Mouse (Mus musculus) liver, embryonic 14.5 days (tissue): ENCODE data around the gene Mbd6. TPM values are rescaled to one million over a fixed set of nuclear protein-coding genes. Genes with fewer than 3 reads are reported as not detected.

ENCODE experiments used
- ATAC-seq: fragments of 200-750 bp; cut with Nextera tagmentation; 2 replicates; pipeline ENCODE4 v1.8.0; 2017; ENCODE audit warnings: moderate number of reproducible peaks, mild to moderate bottlenecking, moderate library complexity; ENCODE audit not compliant: insufficient read depth
- DNase-seq, 3 experiments: peaks; one replicate each; pipeline ENCODE4 v3.0.0-alpha.2; 2012 to 2013; ENCODE audit warnings: low read depth in 3 of 3, low spot score in 3 of 3
- H3K27ac ChIP-seq: fragments of 300-500 bp; sonication (generic); 2 replicates; pipeline ENCODE4 v1.5.1; 2014; ENCODE audit warnings: moderate library complexity, mild to moderate bottlenecking, control low read depth, inconsistent platforms
- H3K27me3 ChIP-seq: fragments of 300-500 bp; sonication (generic); 2 replicates; pipeline ENCODE4 v1.6.1; 2014; ENCODE audit warnings: mild to moderate bottlenecking, low read length, moderate library complexity; ENCODE audit not compliant: control insufficient read depth, insufficient read depth
- H3K36me3 ChIP-seq: fragments of 300-500 bp; sonication (generic); replicated peaks from 2 replicates; pipeline ENCODE4 v1.6.1; 2014; ENCODE audit warnings: low read depth; ENCODE audit not compliant: control insufficient read depth, insufficient read depth
- H3K4me1 ChIP-seq, 2 experiments: fragments of 200-500 bp in 1 of 2; fragments of 300-500 bp in 1 of 2; sonication (generic) in 1 of 2; replicated peaks; 2 replicates each; pipeline ENCODE4 v1.6.1; 2012 to 2014; ENCODE audit warnings: antibody characterized with exemption in 1 of 2, inconsistent platforms in 1 of 2, low read length in 1 of 2; ENCODE audit not compliant: control insufficient read depth in 2 of 2, insufficient read depth in 2 of 2
- H3K4me2 ChIP-seq: fragments of 300-500 bp; sonication (generic); 2 replicates; pipeline ENCODE4 v1.6.1; 2014; ENCODE audit warnings: low read depth, mild to moderate bottlenecking, control low read depth, moderate library complexity
- H3K4me3 ChIP-seq, 2 experiments: fragments of 200-500 bp in 1 of 2; fragments of 300-500 bp in 1 of 2; sonication (generic) in 1 of 2; 2 replicates each; pipeline ENCODE4 v1.5.1; 2012 to 2014; ENCODE audit warnings: low read depth in 2 of 2, low read length in 2 of 2, mild to moderate bottlenecking in 2 of 2, control low read depth in 1 of 2, inconsistent platforms in 1 of 2, moderate library complexity in 1 of 2; ENCODE audit not compliant: insufficient read depth in 1 of 2
- H3K9ac ChIP-seq: fragments of 300-500 bp; sonication (generic); replicated peaks from 2 replicates; pipeline ENCODE4 v1.6.1; 2014; ENCODE audit warnings: mild to moderate bottlenecking, control low read depth, moderate library complexity
- H3K9me3 ChIP-seq: fragments of 300-500 bp; sonication (generic); 2 replicates; pipeline ENCODE4 v1.6.1; 2016; ENCODE audit warnings: low read length, mixed read lengths; ENCODE audit not compliant: control insufficient read depth
- CTCF ChIP-seq: IDR thresholded peaks from 2 replicates; pipeline ENCODE4 v1.5.1; 2016; ENCODE audit warnings: antibody characterized with exemption, low read depth, control low read depth
- EP300 ChIP-seq: IDR thresholded peaks from 2 replicates; pipeline ENCODE4 v1.6.1; 2016; ENCODE audit warnings: antibody characterized with exemption, low read depth
- whole genome bisulfite sequencing: fragments of 180-500 bp; shearing (Covaris S2); extraction: QIAGEN DNeasy Blood & Tissue Kit; methylation state at CpG from one replicate; pipeline ENCODE4 v1.1.7; 2014; ENCODE audit not compliant: insufficient replicate concordance; 5-methylcytosine and 5-hydroxymethylcytosine counted together
- polyA plus RNA-seq, 2 experiments: library from polyadenylated mRNA; depleted of rRNA in 1 of 2; stranded (reverse) in 1 of 2; unstranded in 1 of 2; fragments of >200 nt; fragmentation: Nextera tagmentation in 1 of 2; extraction: Ambion mirVana in 1 of 2; gene quantifications; 2 replicates each; pipeline versions ENCODE4 v1.2.1 to v1.2.3; 2012 to 2014

Mbd6 gene
- polyA plus RNA-seq, 2 experiments, result 5.6 to 11.0 TPM

- ATAC-seq (no peak), DNase-seq (no peak)
- H3K36me3 ChIP-seq, result no peaks in the 10 kb centered on the region
- H3K9me3 ChIP-seq, result no peaks in the 10 kb centered on the region
- 3% methylated on average over 46 of the region's 53 CpGs for WGBS
- H3K27me3 ChIP-seq, result peaks cover 20% of the 10 kb centered on the region
- peak within 1 kb of the TSS; percentile 45 to 48 for H3K4me3 ChIP-seq
- TF ChIP-seq CTCF, result 0 out of 2 replicates have a peak, but pooled peaks have one; percentile 3
- no peak for TF ChIP-seq EP300
- H3K9ac ChIP-seq, result no peak within 1 kb of the TSS
- peak within 1 kb of the TSS; percentile 74 for H3K4me2 ChIP-seq
- H3K27ac ChIP-seq, result no peak within 1 kb of the TSS
- peaks cover 2 to 7% of the 10 kb centered on the region in 2 experiments; a peak in 2 of 4 replicates for H3K4me1 ChIP-seq
These were observed 26.0 kb downstream of the Mbd6 start, which contains the start of gene Kif5a for GRCm38 (mm10) chr10:127262548-127263398. Gene Kif5a (minus strand): TSS chr10:127263348.

GRCm38 (mm10) chr10:127261706-127262547, 26.9 kb downstream of the Mbd6 start:
- Histone ChIP-seq H3K27ac (no peak overlapping the region), H3K9ac (no peak overlapping the region), H3K27me3 (peaks cover 20% of the 10 kb centered on the region), H3K9me3 (no peaks in the 10 kb centered on the region), H3K4me1 (peaks cover 2% of the 10 kb centered on the region in 2 experiments; a peak in 1 of 4 replicates), H3K4me2 (peak overlapping the region; percentile 74; the same call in 1 of the 2 replicates), H3K4me3 (no peak overlapping the region), H3K36me3 (no peaks in the 10 kb centered on the region)
- DNase-seq, result no peak
- no peak for ATAC-seq
- TF ChIP-seq EP300 (no peak), CTCF (no peak)
- whole genome bisulfite sequencing, result 53% methylated on average over 15 of the region's 15 CpGs

GRCm38 (mm10) chr10:127258489-127258888, 30.3 kb downstream of the Mbd6 start:
- no peak overlapping the region for H3K4me3 ChIP-seq
- no peak for DNase-seq
- no peaks in the 10 kb centered on the region for H3K36me3 ChIP-seq
- H3K4me1 ChIP-seq, result 0 out of 4 replicates have a peak, but pooled peaks cover 2% of the 10 kb centered on the region in 2 experiments
- peaks cover 20% of the 10 kb centered on the region for H3K27me3 ChIP-seq
- no peak overlapping the region for H3K9ac ChIP-seq
- WGBS, result 64% methylated on average over 8 of the region's 8 CpGs
- no peak overlapping the region for H3K4me2 ChIP-seq
- H3K9me3 ChIP-seq, result no peaks in the 10 kb centered on the region
- TF ChIP-seq CTCF (no peak), EP300 (no peak)
- ATAC-seq, result no peak
- no peak overlapping the region for H3K27ac ChIP-seq

- H3K9ac ChIP-seq, result no peak overlapping the region
- ATAC-seq (no peak), DNase-seq (no peak)
- TF ChIP-seq CTCF (no peak), EP300 (no peak)
- WGBS, result 54% methylated on average over 6 of the region's 6 CpGs
- H3K4me3 ChIP-seq, result no peak overlapping the region
- peaks cover 14% of the 10 kb centered on the region for H3K27me3 ChIP-seq
- no peak overlapping the region for H3K4me2 ChIP-seq
- H3K27ac ChIP-seq, result no peak overlapping the region
- no peaks in the 10 kb centered on the region for H3K9me3 ChIP-seq
- H3K4me1 ChIP-seq, result 0 out of 4 replicates have a peak, but pooled peaks cover 1 to 2% of the 10 kb centered on the region in 2 experiments
- no peaks in the 10 kb centered on the region for H3K36me3 ChIP-seq
These were observed 31.0 kb downstream of the Mbd6 start for GRCm38 (mm10) chr10:127257790-127258189.
